Mouse (Mus musculus) C2C12 (cell line): ENCODE measurements around the gene Gypa.

Source experiments
- CEBPB ChIP-seq: IDR thresholded peaks from one replicate; pipeline ENCODE4 v1.6.1; 2011; ENCODE audit warnings: low read depth, mild to moderate bottlenecking, control low read depth, moderate library complexity
- CTCF ChIP-seq: IDR thresholded peaks from one replicate; pipeline ENCODE4 v1.5.1; 2011; ENCODE audit not compliant: control insufficient read depth, insufficient read depth, insufficient read length
- USF1 ChIP-seq: IDR thresholded peaks from one replicate; pipeline ENCODE4 v1.6.1; 2011; ENCODE audit warnings: low read depth, mild to moderate bottlenecking, control low read depth, moderate library complexity

DNA sequence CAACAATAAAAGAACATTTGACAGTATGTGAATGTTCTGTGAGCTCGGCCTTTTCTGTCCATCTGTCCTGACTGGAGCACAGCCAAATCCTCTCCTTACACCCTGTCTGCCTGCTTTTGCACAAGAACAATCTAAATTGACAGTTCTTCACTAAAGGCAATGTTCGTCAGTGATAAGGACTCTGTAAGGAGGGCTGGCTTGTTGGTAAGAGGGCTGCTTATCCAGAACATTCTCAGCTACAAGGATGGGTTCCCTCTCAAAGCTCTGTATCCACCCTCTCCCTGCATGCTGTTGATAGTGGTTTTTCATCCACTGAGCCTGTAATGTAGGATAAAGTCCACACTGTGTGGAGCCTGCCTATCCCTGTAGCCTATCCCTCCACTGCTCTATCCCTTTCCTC, 6.7 kb downstream of the Gypa start:
- TF ChIP-seq CTCF, result no peak
- no peak for TF ChIP-seq USF1
- TF ChIP-seq CEBPB, result no peak
